25 mouse cellular contexts compared by ENCODE assay signal in genomic region chr19:56691103-56691502, GRCm38 (mm10). TPM values are rescaled to one million over a fixed set of nuclear protein-coding genes. Genes with fewer than 3 reads are reported as not detected.
DNase-seq lines count a peak whose midpoint lies in the region; ATAC-seq and TF ChIP-seq lines count a peak whose summit lies in the region.
"Had no signal": no experiment of that assay in that cellular context is flagged by ENCODE, and none has a peak within 500 bp of the region (broad histone marks: within the 10 kb centered on the region; RNA-seq: fewer than 3 reads in every experiment).

No protein-coding gene starts in this region.

- TF ChIP-seq RAD21 in CH12.LX (IDR thresholded peaks at IDR 0.05; ENCODE audit: low read depth, low read length), result no peak

- in situ Hi-C loops in CH12.LX (cut with MboI; ENCODE audit: low pct_ligation_motif_present, low pct_unique_long_range_greater_than_20kb, low sequenced_read_pairs) (no loop called here), ES-E14 (cut with MboI; ENCODE audit: low sequenced_read_pairs in 2 of 2, unreplicated experiment in 2 of 2) (no loop called here)

- no peaks in the 10 kb centered on the region for H3K79me2 ChIP-seq in CH12.LX (replicated peaks; ENCODE audit: control insufficient read depth, extremely low read depth, insufficient read depth, poor library complexity, severe bottlenecking)

- peaks cover 4% of the 10 kb centered on the region; the same call in 1 of the 2 replicates for H3K4me1 ChIP-seq in midbrain, embryonic 11.5 days (ENCODE audit: control insufficient read depth, insufficient read depth, low read length)
- peaks cover 23% of the 10 kb centered on the region for H3K4me1 ChIP-seq in midbrain, embryonic 10.5 days
- peaks cover 7 to 19% of the 10 kb centered on the region in 2 experiments for H3K4me1 ChIP-seq in CH12.LX (ENCODE audit: control insufficient read depth in 1 of 2, insufficient read depth in 2 of 2)
- peaks cover 2 to 4% of the 10 kb centered on the region in 2 experiments; a peak in 2 of 4 replicates for H3K4me1 ChIP-seq in ES-E14 (ENCODE audit: control insufficient read depth in 2 of 2, insufficient read depth in 2 of 2, low read length in 2 of 2, poor library complexity in 1 of 2)
- H3K4me1 ChIP-seq in brown adipose tissue, adult 24 weeks (ENCODE audit: control insufficient read depth, insufficient read depth, insufficient read length, low read length), result peaks cover 12% of the 10 kb centered on the region
- H3K4me1 ChIP-seq in embryonic facial prominence, embryonic 10.5 days, result peaks cover 28% of the 10 kb centered on the region

- no peak overlapping the region for H3K9ac ChIP-seq in midbrain, embryonic 11.5 days (ENCODE audit: low read length)
- no peak overlapping the region for H3K9ac ChIP-seq in CH12.LX (ENCODE audit: insufficient read depth, low read depth)
- no peak overlapping the region for H3K9ac ChIP-seq in ES-E14 (ENCODE audit: insufficient read depth, low read depth, low read length, poor library complexity, severe bottlenecking)

- dilution Hi-C loops in CH12.LX (cut with MboI; ENCODE audit: extremely low pct_ligation_motif_present, extremely low pct_unique_long_range_greater_than_20kb, low sequenced_read_pairs), result no loop called here

- no peak overlapping the region for H3K4me3 ChIP-seq in midbrain, embryonic 11.5 days (ENCODE audit: low read depth, low read length)
- no peak overlapping the region for H3K4me3 ChIP-seq in midbrain, embryonic 10.5 days
- H3K4me3 ChIP-seq in CH12.LX (replicated peaks in 1 of 3; ENCODE audit: low read depth in 2 of 3, low read length in 2 of 3, poor library complexity in 1 of 3), result no peak overlapping the region
- H3K4me3 ChIP-seq in ES-E14 (ENCODE audit: insufficient read depth in 1 of 2, low read depth in 1 of 2, low read length in 2 of 2, poor library complexity in 1 of 2, severe bottlenecking in 1 of 2), result no peak overlapping the region
- no peak overlapping the region for H3K4me3 ChIP-seq in brown adipose tissue, adult 24 weeks (ENCODE audit: insufficient read depth, low read depth, low read length)
- H3K4me3 ChIP-seq in embryonic facial prominence, embryonic 10.5 days, result no peak overlapping the region

- no peak for ATAC-seq in midbrain, embryonic 11.5 days (ENCODE audit: low FRiP score)
- ATAC-seq: activated CD4-positive, CD25-positive, alpha-beta regulatory T cell, adult 4 months; CD4-positive, CD25-positive, alpha-beta regulatory T cell, adult 4 months; Patski had no signal

- no peak overlapping the region for H3K4me2 ChIP-seq in midbrain, embryonic 11.5 days
- no peak overlapping the region for H3K4me2 ChIP-seq in CH12.LX (ENCODE audit: insufficient read depth, low read depth, poor library complexity, severe bottlenecking)

- WGBS in midbrain, embryonic 11.5 days, result 91% methylated on average over 3 of the region's 3 CpGs
- 91% methylated on average over 3 of the region's 3 CpGs for WGBS in midbrain, embryonic 10.5 days
- WGBS in embryonic facial prominence, embryonic 10.5 days, result 93% methylated on average over 3 of the region's 3 CpGs

- H3K36me3 ChIP-seq in midbrain, embryonic 11.5 days (ENCODE audit: control insufficient read depth, insufficient read depth, low read length), result no peaks in the 10 kb centered on the region
- no peaks in the 10 kb centered on the region for H3K36me3 ChIP-seq in midbrain, embryonic 10.5 days
- H3K36me3 ChIP-seq in CH12.LX (replicated peaks in 1 of 2; ENCODE audit: control insufficient read depth in 1 of 2, insufficient read depth in 1 of 2, low read length in 1 of 2) (no peaks in the 10 kb centered on the region), ES-E14 (ENCODE audit: control insufficient read depth, insufficient read depth, low read length, poor library complexity, severe bottlenecking) (no peaks in the 10 kb centered on the region)
- H3K36me3 ChIP-seq in embryonic facial prominence, embryonic 10.5 days (replicated peaks), result no peaks in the 10 kb centered on the region
- H3K36me3 ChIP-seq: G1E had no signal

- no peak overlapping the region for H3K27ac ChIP-seq in midbrain, embryonic 11.5 days (ENCODE audit: low read depth, low read length)
- no peak overlapping the region for H3K27ac ChIP-seq in midbrain, embryonic 10.5 days (replicated peaks)
- H3K27ac ChIP-seq in CH12.LX (ENCODE audit: insufficient read depth, low read depth) (no peak overlapping the region), ES-E14 (ENCODE audit: insufficient read depth, low read depth, low read length, poor library complexity, severe bottlenecking) (no peak overlapping the region)
- H3K27ac ChIP-seq in brown adipose tissue, adult 24 weeks (replicated peaks; ENCODE audit: low read depth, low read length), result peak overlapping the region; percentile 21; the same call in 1 of the 2 replicates
- no peak overlapping the region for H3K27ac ChIP-seq in embryonic facial prominence, embryonic 10.5 days (replicated peaks)

- H3K27me3 ChIP-seq in midbrain, embryonic 11.5 days (ENCODE audit: control insufficient read depth, insufficient read depth, low read length), result no peaks in the 10 kb centered on the region
- no peaks in the 10 kb centered on the region for H3K27me3 ChIP-seq in midbrain, embryonic 10.5 days (ENCODE audit: low read depth, poor library complexity, severe bottlenecking)
- no peaks in the 10 kb centered on the region for H3K27me3 ChIP-seq in CH12.LX (replicated peaks)
- no peaks in the 10 kb centered on the region for H3K27me3 ChIP-seq in embryonic facial prominence, embryonic 10.5 days (replicated peaks; ENCODE audit: low read depth, poor library complexity, severe bottlenecking)

- DNase-seq in midbrain, embryonic 11.5 days (ENCODE audit: low spot score, missing footprints), result peak; percentile 51
- DNase-seq in midbrain, embryonic 10.5 days (ENCODE audit: low spot score), result no peak
- DNase-seq in CH12.LX (ENCODE audit: extremely low read depth) (no peak), ES-E14 (ENCODE audit: low read depth, low spot score) (no peak)
- no peak for DNase-seq in layer of hippocampus, adult 8-10 months (ENCODE audit: low spot score in 2 of 2)
- DNase-seq in embryonic facial prominence, embryonic 10.5 days (ENCODE audit: low spot score), result no peak
- DNase-seq in frontal cortex, adult 2 months (ENCODE audit: extremely low spot score in 1 of 2, low spot score in 1 of 2), result no peak
- DNase-seq: adrenal gland, adult 2 months; adrenal gland, adult 8-10 months; adrenal gland, postnatal 10 days; adrenal gland, postnatal 14 days; adrenal gland, postnatal 25 days; adrenal gland, postnatal 36 days; B cell, adult 2 months; cerebellum, adult 11 months; cerebellum, adult 11-12 months; cerebellum, adult 18-20 months; cerebellum, adult 2 months; cerebellum, adult 8-10 months had no signal

- H3K9me3 ChIP-seq in midbrain, embryonic 11.5 days (ENCODE audit: control insufficient read depth, low read length), result no peaks in the 10 kb centered on the region
- H3K9me3 ChIP-seq in midbrain, embryonic 10.5 days (replicated peaks), result no peaks in the 10 kb centered on the region
- H3K9me3 ChIP-seq in CH12.LX (replicated peaks; ENCODE audit: low read length) (no peaks in the 10 kb centered on the region), ES-E14 (ENCODE audit: control insufficient read depth, insufficient read depth, low read depth, low read length) (no peaks in the 10 kb centered on the region)
- H3K9me3 ChIP-seq in embryonic facial prominence, embryonic 10.5 days, result no peaks in the 10 kb centered on the region
- H3K9me3 ChIP-seq: G1E had no signal

- TF ChIP-seq EP300 in CH12.LX (IDR thresholded peaks at IDR 0.05; ENCODE audit: low read length), result no peak

- TF ChIP-seq CTCF in CH12.LX (conservative IDR thresholded peaks at IDR 0.05 in 1 of 2, IDR thresholded peaks at IDR 0.05 in 1 of 2; ENCODE audit: low read depth in 2 of 2, low read length in 2 of 2), result no peak

- no peak for TF ChIP-seq POLR2A in CH12.LX (IDR thresholded peaks at IDR 0.05; ENCODE audit: low read depth, low read length)

TF ChIP-seq in CH12.LX, 34 proteins besides CTCF, POLR2A, EP300 and RAD21:
- TF ChIP-seq MAFK (IDR thresholded peaks at IDR 0.05; ENCODE audit: insufficient replicate concordance, low read length), result peak; percentile 64; the same call in 1 of the 2 replicates
- TF ChIP-seq SMC3 (IDR thresholded peaks at IDR 0.05; ENCODE audit: low read depth, low read length), result no peak
- no peak for TF ChIP-seq ETS1 (conservative IDR thresholded peaks at IDR 0.05; ENCODE audit: low read depth, low read length)
- no peak for TF ChIP-seq MEF2A (IDR thresholded peaks at IDR 0.05; ENCODE audit: borderline replicate concordance, low read depth, low read length)
- TF ChIP-seq JUND (conservative IDR thresholded peaks at IDR 0.05; ENCODE audit: low read depth, low read length), result no peak
- no peak for TF ChIP-seq CHD1 (IDR thresholded peaks at IDR 0.05; ENCODE audit: low read depth, low read length)
- TF ChIP-seq RCOR1 (conservative IDR thresholded peaks at IDR 0.05; ENCODE audit: low read depth, low read length), result no peak
- no peak for TF ChIP-seq NELFE (IDR thresholded peaks at IDR 0.05; ENCODE audit: low read depth, low read length)

TF ChIP-seq in ES-E14, 5 proteins besides CTCF, POLR2A, EP300 and RAD21:
- TF ChIP-seq ZC3H11A (IDR thresholded peaks at IDR 0.05; ENCODE audit: borderline replicate concordance, low read depth, low read length) (no peak), MAFK (IDR thresholded peaks at IDR 0.05; ENCODE audit: insufficient read depth, low read depth, low read length) (0 out of 2 replicates have a peak, but pooled peaks have one; percentile 56)
TF ChIP-seq in ES-E14: peak in this region for 1.

RNA-seq across cellular contexts. Expression of gene Adrb1, which starts 30.9 kb away (rescaled TPM):
- polyA plus RNA-seq in midbrain, embryonic 11.5 days (2014; fragmentation: Nextera tagmentation; extraction: Ambion mirVana), result 0.15 and 0.28 TPM in 2 replicates
- 0.09 and 0.19 TPM in 2 replicates for polyA plus RNA-seq in midbrain, embryonic 10.5 days (2016; fragmentation: Nextera tagmentation; extraction: Ambion mirVana)
- total RNA-seq in CH12.LX (2012; rRNA removed), result not detected in 2 replicates
- not detected in 2 replicates for total RNA-seq in CH12.LX (2014; rRNA removed)
- not detected in 2 replicates for polyA plus RNA-seq in CH12.LX (2012; ENCODE audit: insufficient read length, low read depth)
- total RNA-seq in ES-E14 (2012; rRNA removed), result 0.36 and 1.2 TPM in 2 replicates
- polyA plus RNA-seq in brown adipose tissue, adult 24 weeks (2012; ENCODE audit: insufficient read depth, insufficient read length, missing spikeins), result 21.8 and 23.9 TPM in 2 replicates
- 10 to 100 TPM; 19.9 to 22.8 (median 20.3) TPM for total RNA-seq in layer of hippocampus, adult 8-10 months (2022)
- polyA plus RNA-seq in embryonic facial prominence, embryonic 10.5 days (2016; fragmentation: Nextera tagmentation; extraction: Ambion mirVana), result 0.24 and 0.26 TPM in 2 replicates
- 19.4 and 20.2 TPM in 2 replicates for polyA plus RNA-seq in frontal cortex, adult 2 months (2012; rRNA removed)
- total RNA-seq: MEL had no signal
- polyA plus RNA-seq: activated CD4-positive, CD25-positive, alpha-beta regulatory T cell, adult 4 months; CD4-positive, CD25-positive, alpha-beta regulatory T cell, adult 4 months; G1E; Patski had no signal

Comparison
In these comparisons a context has a peak if more than half of its experiments do, and no peak if none do; other contexts are left out.
1. RNA of gene Adrb1, which starts 30.9 kb away (polyA plus RNA-seq): 21.8 to 23.9 TPM in brown adipose tissue, adult 24 weeks and 19.4 to 20.2 TPM in frontal cortex, adult 2 months; 0.24 to 0.26 TPM in embryonic facial prominence, embryonic 10.5 days, 0.15 to 0.28 TPM in midbrain, embryonic 11.5 days, 0.09 to 0.19 TPM in midbrain, embryonic 10.5 days and not detected in CH12.LX; every median in the first group is over 10 times any median in the second.